Mouse (Mus musculus) stomach, postnatal 0 days (tissue): ENCODE data around the gene Dock1. TPM values are rescaled to one million over a fixed set of nuclear protein-coding genes. Genes with fewer than 3 reads are reported as not detected.

Experiments
- ATAC-seq: fragments of 200-750 bp; cut with Nextera tagmentation; 2 replicates; pipeline ENCODE4 v1.8.0; 2017; ENCODE audit not compliant: low FRiP score, low TSS enrichment
- DNase-seq: peaks from one replicate; pipeline ENCODE4 v3.0.0-alpha.2; 2016; ENCODE audit warnings: low spot score
- H3K27ac ChIP-seq: fragments of 300-500 bp; sonication (generic); replicated peaks from 2 replicates; pipeline ENCODE4 v1.5.1; 2014; ENCODE audit warnings: mild to moderate bottlenecking, control low read depth
- H3K27me3 ChIP-seq: fragments of 300-500 bp; sonication (generic); 2 replicates; pipeline ENCODE4 v1.6.1; 2014; ENCODE audit warnings: low read length; ENCODE audit not compliant: control insufficient read depth, insufficient read depth
- H3K36me3 ChIP-seq: fragments of 300-500 bp; sonication (generic); 2 replicates; pipeline ENCODE4 v1.6.1; 2014; ENCODE audit warnings: low read length, mixed read lengths; ENCODE audit not compliant: control insufficient read depth, insufficient read depth
- H3K4me1 ChIP-seq: fragments of 300-500 bp; sonication (generic); replicated peaks from 2 replicates; pipeline ENCODE4 v1.6.1; 2014; ENCODE audit warnings: antibody characterized with exemption; ENCODE audit not compliant: control insufficient read depth, insufficient read depth
- H3K4me2 ChIP-seq: fragments of 300-500 bp; sonication (generic); replicated peaks from 2 replicates; pipeline ENCODE4 v1.6.1; 2014; ENCODE audit warnings: low read depth, mild to moderate bottlenecking, control low read depth, moderate library complexity
- H3K4me3 ChIP-seq: fragments of 300-500 bp; sonication (generic); 2 replicates; pipeline ENCODE4 v1.5.1; 2014; ENCODE audit warnings: low read depth, low read length, control low read depth
- H3K9ac ChIP-seq: fragments of 300-500 bp; sonication (generic); 2 replicates; pipeline ENCODE4 v1.6.1; 2014; ENCODE audit warnings: mild to moderate bottlenecking, low read length, control low read depth, mixed read lengths
- H3K9me3 ChIP-seq: fragments of 300-500 bp; sonication (generic); 2 replicates; pipeline ENCODE4 v1.6.1; 2016; ENCODE audit warnings: low read length; ENCODE audit not compliant: control insufficient read depth
- CTCF ChIP-seq: IDR thresholded peaks from 2 replicates; pipeline ENCODE4 v1.5.1; 2016; ENCODE audit warnings: antibody characterized with exemption, low read depth, mild to moderate bottlenecking, moderate library complexity
- EP300 ChIP-seq: optimal IDR thresholded peaks from 2 replicates; pipeline ENCODE3; 2016; ENCODE audit warnings: antibody characterized with exemption
- WGBS: fragments of 180-500 bp; shearing (Covaris S2); extraction: QIAGEN DNeasy Blood & Tissue Kit; methylation state at CpG from one replicate; pipeline ENCODE4 v1.1.7; 2014; 5-methylcytosine and 5-hydroxymethylcytosine counted together
- polyA plus RNA-seq: library from polyadenylated mRNA; unstranded; fragments of >200 nt; fragmentation: Nextera tagmentation; extraction: Ambion mirVana; gene quantifications from 2 replicates; pipeline ENCODE4 v1.2.1, GENCODE M21; 2015

Dock1 gene
- polyA plus RNA-seq, 1 experiment from 2014 or later: 8.5 TPM

DNA sequence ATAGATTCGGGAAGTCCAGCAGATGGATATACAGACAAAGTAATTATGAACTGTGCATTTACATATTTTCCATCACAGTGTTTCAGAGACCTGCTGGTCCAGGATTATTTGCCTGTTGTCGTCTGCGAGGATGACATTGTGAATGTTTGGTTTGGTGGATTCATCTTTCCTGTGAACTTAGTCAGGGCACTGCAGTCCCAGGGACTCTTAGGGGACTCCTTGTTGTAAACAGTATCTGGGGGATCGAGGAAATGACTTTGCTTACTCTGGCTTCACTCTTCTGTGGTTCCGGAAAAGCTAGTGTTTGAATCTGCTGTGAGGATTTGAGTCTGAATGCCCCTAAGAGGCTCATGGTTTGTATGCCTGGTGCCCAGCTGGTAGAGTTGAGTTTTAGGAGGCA, 27.8 kb downstream of the Dock1 start:
- no peaks in the 10 kb centered on the region for H3K27me3 ChIP-seq
- no peak overlapping the region for H3K27ac ChIP-seq
- H3K4me1 ChIP-seq: peaks cover 11% of the 10 kb centered on the region; the same call in 1 of the 2 replicates
- TF ChIP-seq EP300 (no peak), CTCF (no peak)
- no peak overlapping the region for H3K4me3 ChIP-seq
- H3K4me2 ChIP-seq: no peak overlapping the region
- no peaks in the 10 kb centered on the region for H3K36me3 ChIP-seq
- H3K9ac ChIP-seq: no peak overlapping the region
- H3K9me3 ChIP-seq: no peaks in the 10 kb centered on the region
- WGBS: 61% methylated on average over 5 of the region's 5 CpGs
- ATAC-seq (no peak), DNase-seq (no peak)

DNA sequence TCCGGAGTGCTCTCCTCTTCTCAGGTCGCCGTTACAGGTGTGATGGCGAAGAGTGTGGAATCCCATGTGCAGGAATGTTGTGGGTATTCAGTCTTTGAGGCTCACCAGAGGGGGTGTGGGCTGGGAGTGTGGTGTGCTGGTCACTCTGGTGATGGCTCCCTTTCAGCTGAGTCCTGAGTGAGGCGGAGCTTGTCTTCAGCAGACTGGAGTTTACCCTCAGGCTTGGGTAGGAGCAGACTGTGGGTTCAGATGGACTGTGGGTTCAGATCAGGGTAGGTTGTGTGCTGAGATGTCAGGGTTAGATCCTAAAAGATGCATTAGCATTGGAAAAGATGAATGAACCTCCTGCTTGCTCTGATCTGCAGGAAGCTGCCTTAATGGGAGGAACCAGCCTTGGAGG, 29.5 kb downstream of the Dock1 start:
- Histone ChIP-seq H3K9me3 (no peaks in the 10 kb centered on the region), H3K4me1 (0 out of 2 replicates have a peak, but pooled peaks cover 7% of the 10 kb centered on the region), H3K4me3 (no peak overlapping the region), H3K36me3 (no peaks in the 10 kb centered on the region), H3K27ac (no peak overlapping the region), H3K27me3 (no peaks in the 10 kb centered on the region), H3K9ac (no peak overlapping the region), H3K4me2 (no peak overlapping the region)
- no peak for TF ChIP-seq EP300
- no peak for TF ChIP-seq CTCF
- ATAC-seq: no peak
- DNase-seq: no peak
- WGBS: 76% methylated on average over 5 of the region's 5 CpGs

DNA sequence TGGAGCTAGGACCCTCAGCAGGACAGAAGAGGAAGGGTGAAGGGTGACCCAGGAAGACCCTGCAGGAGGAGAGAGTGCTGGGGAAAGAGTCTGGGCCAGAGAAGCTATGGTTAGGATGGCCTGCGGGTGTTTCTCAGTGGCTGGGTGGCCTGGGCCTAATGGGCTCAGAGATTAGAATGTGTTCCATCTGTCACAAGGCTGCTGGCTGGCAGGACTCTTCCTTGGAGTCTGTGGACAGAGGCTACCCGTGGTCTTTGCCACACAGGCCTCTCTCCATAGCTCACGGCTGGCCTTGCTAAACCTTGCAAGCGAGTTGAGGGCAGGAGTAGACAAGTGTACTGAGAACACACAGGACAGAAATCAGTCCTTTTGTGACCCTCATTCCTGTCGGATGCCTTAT, 32.0 kb downstream of the Dock1 start:
- H3K36me3 ChIP-seq: no peaks in the 10 kb centered on the region
- no peak for TF ChIP-seq CTCF
- TF ChIP-seq EP300: no peak
- H3K27ac ChIP-seq: no peak overlapping the region
- no peaks in the 10 kb centered on the region for H3K27me3 ChIP-seq
- ATAC-seq (no peak), DNase-seq (no peak)
- no peak overlapping the region for H3K9ac ChIP-seq
- no peaks in the 10 kb centered on the region for H3K9me3 ChIP-seq
- 0 out of 2 replicates have a peak, but pooled peaks cover 2% of the 10 kb centered on the region for H3K4me1 ChIP-seq
- no peak overlapping the region for H3K4me2 ChIP-seq
- no peak overlapping the region for H3K4me3 ChIP-seq
- 63% methylated on average over 5 of the region's 5 CpGs for WGBS

DNA sequence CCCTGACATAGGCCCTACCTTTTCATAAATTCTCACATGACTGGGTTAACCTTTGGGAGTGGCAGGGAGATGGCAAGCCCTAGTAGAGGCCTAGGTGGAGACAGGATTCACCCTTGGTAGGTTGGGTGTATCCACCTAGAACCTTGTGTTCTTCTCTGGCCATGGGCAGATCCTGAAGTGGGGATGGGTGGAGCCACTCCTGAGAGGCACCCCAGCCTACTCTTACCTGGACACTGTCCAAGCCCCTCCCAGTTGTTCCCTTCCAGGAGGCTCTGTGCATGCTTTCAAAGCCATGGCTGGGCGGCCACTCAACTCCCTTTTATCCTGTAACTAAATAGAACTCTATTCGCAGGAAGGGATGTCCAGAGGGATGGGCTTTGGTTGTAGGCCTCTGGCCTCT, 33.2 kb downstream of the Dock1 start:
- H3K9me3 ChIP-seq: no peaks in the 10 kb centered on the region
- peak; percentile 73 for ATAC-seq
- no peak overlapping the region for H3K27ac ChIP-seq
- no peak overlapping the region for H3K4me2 ChIP-seq
- no peak overlapping the region for H3K4me3 ChIP-seq
- H3K4me1 ChIP-seq: 0 out of 2 replicates have a peak, but pooled peaks cover 2% of the 10 kb centered on the region
- DNase-seq: peak; percentile 77
- 40% methylated on average over 2 of the region's 2 CpGs for WGBS
- TF ChIP-seq CTCF (no peak), EP300 (no peak)
- no peak overlapping the region for H3K9ac ChIP-seq
- no peaks in the 10 kb centered on the region for H3K36me3 ChIP-seq
- no peaks in the 10 kb centered on the region for H3K27me3 ChIP-seq

DNA sequence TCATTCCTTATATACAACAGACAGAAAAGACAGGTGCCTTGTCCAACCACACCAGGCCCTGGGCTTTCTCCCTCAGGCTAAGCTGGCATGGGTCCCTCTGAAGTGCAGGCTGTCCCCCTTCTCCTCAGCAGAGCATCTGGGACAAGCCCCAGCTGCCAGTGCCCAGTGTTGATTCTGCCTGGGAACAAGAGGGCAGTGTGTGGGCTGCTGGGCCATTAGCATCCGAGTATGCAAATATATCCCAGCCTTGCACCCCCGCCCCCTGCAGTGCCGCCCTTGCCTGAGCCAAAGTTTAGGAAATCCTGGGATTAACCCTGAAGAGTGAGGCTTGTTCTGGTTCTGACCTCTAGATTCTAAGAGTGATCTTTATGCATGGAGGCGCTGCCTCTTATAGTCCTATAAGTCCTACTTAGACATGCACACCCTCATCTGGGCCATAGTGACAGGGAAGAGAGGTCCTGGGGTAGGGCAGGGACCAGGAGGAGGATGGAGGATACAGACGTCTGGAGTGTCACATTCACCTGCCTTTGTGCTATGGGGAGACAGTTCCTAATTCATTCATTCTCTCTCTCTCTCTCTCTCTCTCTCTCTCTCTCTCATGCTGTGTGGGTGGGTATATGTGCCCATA, 38.9 kb downstream of the Dock1 start:
- Histone ChIP-seq H3K36me3 (no peaks in the 10 kb centered on the region), H3K4me2 (no peak overlapping the region), H3K27me3 (no peaks in the 10 kb centered on the region), H3K4me3 (no peak overlapping the region), H3K9me3 (no peaks in the 10 kb centered on the region), H3K9ac (no peak overlapping the region), H3K4me1 (no peaks in the 10 kb centered on the region), H3K27ac (no peak overlapping the region)
- ATAC-seq: no peak
- TF ChIP-seq EP300 (no peak), CTCF (no peak)
- 43% methylated on average over 5 of the region's 5 CpGs for WGBS
- DNase-seq: no peak

DNA sequence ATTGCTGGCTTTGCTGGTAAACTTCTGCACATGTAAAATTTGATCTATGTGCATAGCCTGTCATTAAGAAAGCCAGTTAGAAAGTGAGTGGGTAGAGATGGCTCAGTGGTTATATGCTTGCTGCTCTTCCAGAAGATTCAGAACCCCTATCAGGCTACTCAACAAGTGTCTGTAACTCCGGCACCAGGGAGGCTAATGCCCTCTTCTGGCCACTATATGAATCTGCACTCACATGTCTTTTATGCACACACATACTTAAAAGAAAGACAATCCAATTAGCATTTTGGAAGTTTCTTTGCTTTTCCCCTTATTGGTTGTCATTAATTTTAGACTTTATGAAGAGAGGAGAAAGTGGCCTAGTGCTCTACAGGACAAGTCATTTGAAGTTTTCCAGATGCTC, 41.1 kb downstream of the Dock1 start:
- Histone ChIP-seq H3K9ac (no peak overlapping the region), H3K4me2 (no peak overlapping the region), H3K36me3 (no peaks in the 10 kb centered on the region), H3K27me3 (no peaks in the 10 kb centered on the region), H3K9me3 (no peaks in the 10 kb centered on the region), H3K4me1 (no peaks in the 10 kb centered on the region), H3K4me3 (no peak overlapping the region), H3K27ac (no peak overlapping the region)
- ATAC-seq (no peak), DNase-seq (no peak)
- peak; percentile 56 for TF ChIP-seq CTCF
- no peak for TF ChIP-seq EP300
- 90% methylated on average over 1 of the region's 1 CpGs for WGBS
